Mouse (Mus musculus): ENCODE measurements at regions not wholly inside any gene's neighbourhood (a gene's known extent, or its start where the extent isn't known, plus 50 kb on each side); places are given as distances from the start of the nearest gene placed in this dataset.

DNA sequence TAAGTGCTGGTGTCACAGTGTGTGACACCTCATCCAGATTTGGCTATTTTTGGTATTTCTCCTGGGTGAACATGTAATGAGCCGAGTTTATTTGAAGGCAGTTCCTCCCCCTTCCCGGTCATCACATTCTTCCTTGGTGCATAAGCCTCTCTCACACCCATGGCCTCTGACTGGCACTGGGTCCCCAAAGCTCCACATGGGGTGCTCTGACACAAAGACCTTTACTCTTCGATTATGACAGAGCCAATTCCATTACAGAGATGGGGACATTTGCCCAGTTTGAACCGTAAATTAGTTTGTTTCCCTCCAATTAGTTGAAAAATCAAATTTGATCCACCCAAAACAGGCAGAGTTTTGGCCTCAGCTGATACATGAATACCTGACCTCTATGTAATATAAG is 171.2 kb upstream of the Camk1g start:
- TF ChIP-seq REST (IDR thresholded peaks at IDR 0.05; ENCODE audit: insufficient read depth, insufficient read length) (no peak), MYOG (IDR thresholded peaks at IDR 0.05; ENCODE audit: control insufficient read depth in 1 of 3, insufficient read depth in 1 of 3, insufficient read length in 2 of 3, low read depth in 2 of 3) (no peak), MAX (IDR thresholded peaks at IDR 0.05; ENCODE audit: low read depth) (no peak), TCF3 (IDR thresholded peaks at IDR 0.05; ENCODE audit: insufficient read length, low read depth) (no peak)
- no peaks in the 10 kb centered on the region for H3K79me2 ChIP-seq (ENCODE audit: control insufficient read depth, insufficient read depth)
- no peak overlapping the region for H3ac ChIP-seq (ENCODE audit: control insufficient read depth, insufficient read length)
- no peaks in the 10 kb centered on the region for H3K27me3 ChIP-seq (ENCODE audit: control insufficient read depth, insufficient read depth, insufficient read length)
- no peaks in the 10 kb centered on the region for H3K36me3 ChIP-seq (ENCODE audit: control insufficient read depth, insufficient read depth)
- no peak overlapping the region for H3K4me2 ChIP-seq (ENCODE audit: low read depth)
- H3K4me3 ChIP-seq = no peak overlapping the region

DNA sequence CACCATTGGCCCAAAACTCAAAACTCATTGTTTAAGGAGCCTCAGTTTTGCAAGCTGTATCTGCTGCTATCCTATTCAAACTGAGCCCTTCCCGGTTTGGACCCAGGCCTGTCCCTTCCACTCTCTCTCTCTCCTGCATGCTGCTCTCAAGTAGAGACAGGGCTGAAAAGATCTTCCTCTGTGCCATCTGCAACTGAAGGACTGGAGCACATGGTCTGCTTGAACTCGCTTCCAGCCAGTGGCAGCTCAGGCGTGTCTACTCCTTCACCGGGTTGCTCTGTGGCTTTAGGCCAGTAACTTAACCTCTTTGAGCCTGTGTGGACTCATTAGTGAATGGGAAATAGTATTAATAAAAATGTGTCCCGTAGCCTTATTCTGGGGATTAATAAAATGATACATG is 170.4 kb upstream of the Camk1g start:
- no peak overlapping the region for H3ac ChIP-seq (ENCODE audit: control insufficient read depth, insufficient read length)

DNA sequence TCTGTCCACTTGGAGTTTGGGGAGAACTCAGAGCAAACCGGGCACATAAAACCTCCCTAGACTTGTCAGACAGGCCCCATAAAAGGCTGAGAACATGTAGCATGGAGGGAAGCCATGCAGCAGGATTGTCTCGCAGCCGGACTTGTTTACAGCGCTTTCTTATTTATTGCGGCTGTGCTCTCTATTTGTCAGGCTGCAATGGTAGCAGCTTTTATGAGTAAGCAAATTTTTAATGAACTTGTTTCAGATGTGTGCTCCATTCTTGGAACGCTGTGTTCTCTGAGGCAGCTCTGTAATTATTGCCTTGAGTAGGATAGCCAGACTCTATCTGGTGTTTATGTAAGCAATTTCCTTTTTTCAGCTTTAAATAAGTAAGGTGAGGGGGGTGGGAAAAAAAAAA is 169.2 kb upstream of the Camk1g start:
- Histone ChIP-seq H3K36me3 (ENCODE audit: control insufficient read depth, insufficient read depth) (no peaks in the 10 kb centered on the region), H3ac (ENCODE audit: control insufficient read depth, insufficient read length) (no peak overlapping the region), H3K27me3 (ENCODE audit: control insufficient read depth, insufficient read depth, insufficient read length) (no peaks in the 10 kb centered on the region), H3K4me2 (ENCODE audit: low read depth) (no peak overlapping the region), H3K79me2 (ENCODE audit: control insufficient read depth, insufficient read depth) (no peaks in the 10 kb centered on the region), H3K4me3 (no peak overlapping the region)
- TF ChIP-seq SRF (IDR thresholded peaks at IDR 0.05; ENCODE audit: control insufficient read depth, insufficient read length, low read depth) (no peak), MAX (IDR thresholded peaks at IDR 0.05; ENCODE audit: low read depth) (no peak), POLR2AphosphoS2 (IDR thresholded peaks at IDR 0.05; ENCODE audit: insufficient read length, low read depth) (no peak), POLR2A (IDR thresholded peaks at IDR 0.05; ENCODE audit: insufficient read length, low read depth) (no peak), TCF12 (IDR thresholded peaks at IDR 0.05; ENCODE audit: insufficient read depth, poor library complexity, severe bottlenecking) (no peak)

More for the DNA sequence above, 170.4 kb upstream of the Camk1g start:
- TF ChIP-seq CEBPB (IDR thresholded peaks at IDR 0.05; ENCODE audit: insufficient read depth, poor library complexity, severe bottlenecking) (no peak), TCF12 (IDR thresholded peaks at IDR 0.05; ENCODE audit: insufficient read depth, poor library complexity, severe bottlenecking) (no peak), USF1 (IDR thresholded peaks at IDR 0.05; ENCODE audit: low read depth) (no peak)
- no peak overlapping the region for H3K4me3 ChIP-seq
- no peaks in the 10 kb centered on the region for H3K36me3 ChIP-seq (ENCODE audit: control insufficient read depth, insufficient read depth)
- H3K27me3 ChIP-seq (ENCODE audit: control insufficient read depth, insufficient read depth, insufficient read length) = no peaks in the 10 kb centered on the region
- H3K4me2 ChIP-seq (ENCODE audit: low read depth) = no peak overlapping the region
- no peaks in the 10 kb centered on the region for H3K79me2 ChIP-seq (ENCODE audit: control insufficient read depth, insufficient read depth)

DNA sequence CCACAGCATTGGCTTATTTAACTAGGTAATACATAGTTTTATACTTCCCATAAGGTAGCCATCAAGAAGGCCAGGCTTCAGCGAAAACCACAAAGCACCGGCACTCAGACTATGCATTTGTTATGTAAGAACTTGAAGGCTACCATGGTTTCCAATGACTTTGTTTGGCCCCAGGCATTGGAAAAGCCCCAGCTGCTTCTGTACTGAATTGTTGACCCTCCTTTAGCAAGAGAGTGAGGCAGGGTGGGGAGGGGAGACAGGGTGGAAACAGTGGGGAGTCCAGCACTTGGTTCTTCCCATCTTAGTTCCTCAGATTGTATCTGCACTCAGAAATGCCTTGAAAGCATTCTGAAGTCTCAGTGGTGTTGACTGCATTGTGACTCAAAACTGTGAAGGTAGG is 168.3 kb upstream of the Camk1g start:
- no peak overlapping the region for H3ac ChIP-seq (ENCODE audit: control insufficient read depth, insufficient read length)
- TF ChIP-seq E2F4 (IDR thresholded peaks at IDR 0.05; ENCODE audit: insufficient read depth) (no peak), CEBPB (IDR thresholded peaks at IDR 0.05; ENCODE audit: insufficient read depth, poor library complexity, severe bottlenecking) (no peak), POLR2A (IDR thresholded peaks at IDR 0.05; ENCODE audit: insufficient read length, low read depth) (no peak), TCF12 (IDR thresholded peaks at IDR 0.05; ENCODE audit: insufficient read depth, poor library complexity, severe bottlenecking) (no peak), SRF (IDR thresholded peaks at IDR 0.05; ENCODE audit: control insufficient read depth, insufficient read length, low read depth) (no peak), MYOD1 (IDR thresholded peaks at IDR 0.05; ENCODE audit: control insufficient read depth in 1 of 3, insufficient read length in 2 of 3, low read depth in 2 of 3) (no peak), REST (IDR thresholded peaks at IDR 0.05; ENCODE audit: insufficient read depth, insufficient read length) (no peak), MAX (IDR thresholded peaks at IDR 0.05; ENCODE audit: low read depth) (no peak), MYOG (IDR thresholded peaks at IDR 0.05; ENCODE audit: control insufficient read depth in 1 of 3, insufficient read depth in 1 of 3, insufficient read length in 2 of 3, low read depth in 2 of 3) (no peak), USF1 (IDR thresholded peaks at IDR 0.05; ENCODE audit: low read depth) (no peak), TCF3 (IDR thresholded peaks at IDR 0.05; ENCODE audit: insufficient read length, low read depth) (no peak), POLR2AphosphoS2 (IDR thresholded peaks at IDR 0.05; ENCODE audit: insufficient read length, low read depth) (no peak)
- H3K79me2 ChIP-seq (ENCODE audit: control insufficient read depth, insufficient read depth) = no peaks in the 10 kb centered on the region
- H3K4me2 ChIP-seq (ENCODE audit: low read depth) = no peak overlapping the region
- no peaks in the 10 kb centered on the region for H3K36me3 ChIP-seq (ENCODE audit: control insufficient read depth, insufficient read depth)
- no peak overlapping the region for H3K4me3 ChIP-seq
- H3K27me3 ChIP-seq (ENCODE audit: control insufficient read depth, insufficient read depth, insufficient read length) = no peaks in the 10 kb centered on the region

DNA sequence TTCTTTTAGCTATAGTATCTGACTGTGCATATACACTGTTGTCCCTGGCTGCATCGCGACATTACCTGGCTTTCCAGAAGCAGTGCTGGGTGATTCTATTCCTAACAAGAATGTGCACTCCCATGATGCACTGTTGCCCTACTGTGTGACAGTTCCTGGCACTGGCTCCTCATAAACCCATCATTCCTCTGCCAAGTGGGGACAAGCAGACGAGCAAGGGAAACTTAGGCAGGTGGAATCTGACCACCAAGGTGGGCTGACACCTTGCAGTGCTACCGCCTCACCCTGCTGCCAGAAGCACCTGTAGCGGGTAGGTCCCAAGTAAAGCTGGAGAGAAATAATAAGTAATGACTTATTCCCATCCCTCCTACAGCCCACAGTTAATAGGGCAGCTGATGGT is 167.5 kb upstream of the Camk1g start:
- no peaks in the 10 kb centered on the region for H3K36me3 ChIP-seq (ENCODE audit: control insufficient read depth, insufficient read depth)
- H3K27me3 ChIP-seq (ENCODE audit: control insufficient read depth, insufficient read depth, insufficient read length) = no peaks in the 10 kb centered on the region
- no peak overlapping the region for H3ac ChIP-seq (ENCODE audit: control insufficient read depth, insufficient read length)
- no peak overlapping the region for H3K4me2 ChIP-seq (ENCODE audit: low read depth)
- H3K4me3 ChIP-seq = no peak overlapping the region
- TF ChIP-seq CEBPB (IDR thresholded peaks at IDR 0.05; ENCODE audit: insufficient read depth, poor library complexity, severe bottlenecking) = no peak
- TF ChIP-seq POLR2AphosphoS2 (IDR thresholded peaks at IDR 0.05; ENCODE audit: insufficient read length, low read depth) = no peak
- TF ChIP-seq TCF3 (IDR thresholded peaks at IDR 0.05; ENCODE audit: insufficient read length, low read depth) = no peak
- TF ChIP-seq POLR2A (IDR thresholded peaks at IDR 0.05; ENCODE audit: insufficient read length, low read depth) = no peak
- no peak for TF ChIP-seq E2F4 (IDR thresholded peaks at IDR 0.05; ENCODE audit: insufficient read depth)
- TF ChIP-seq REST (IDR thresholded peaks at IDR 0.05; ENCODE audit: insufficient read depth, insufficient read length) = no peak
- TF ChIP-seq MYOG (IDR thresholded peaks at IDR 0.05; ENCODE audit: control insufficient read depth in 1 of 3, insufficient read depth in 1 of 3, insufficient read length in 2 of 3, low read depth in 2 of 3) = no peak
- H3K79me2 ChIP-seq (ENCODE audit: control insufficient read depth, insufficient read depth) = no peaks in the 10 kb centered on the region

DNA sequence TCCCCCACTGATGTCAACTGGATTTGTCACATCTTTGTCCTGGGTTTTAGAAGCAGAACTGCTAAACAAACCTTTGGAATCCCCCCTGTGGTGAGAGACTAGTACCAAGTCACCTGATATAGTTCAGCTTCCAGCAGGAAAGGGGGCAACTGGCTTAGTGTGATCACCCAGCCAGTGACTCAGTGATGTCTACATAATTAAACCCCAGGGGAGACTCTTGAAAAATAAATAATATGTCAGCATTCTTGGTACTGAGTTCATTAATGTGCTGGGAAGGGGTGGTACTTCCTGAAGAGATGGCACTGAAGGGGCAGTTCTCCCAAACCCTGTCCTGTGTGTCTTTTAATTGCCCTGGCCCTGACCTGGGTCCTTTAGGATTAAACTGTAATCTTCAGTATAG is 166.5 kb upstream of the Camk1g start:
- H3K79me2 ChIP-seq (ENCODE audit: control insufficient read depth, insufficient read depth) = no peaks in the 10 kb centered on the region

More for the DNA sequence above, 166.5 kb upstream of the Camk1g start:
- no peak overlapping the region for H3K4me2 ChIP-seq (ENCODE audit: low read depth)
- H3K36me3 ChIP-seq (ENCODE audit: control insufficient read depth, insufficient read depth) = no peaks in the 10 kb centered on the region
- TF ChIP-seq TCF12 (IDR thresholded peaks at IDR 0.05; ENCODE audit: insufficient read depth, poor library complexity, severe bottlenecking) (no peak), POLR2A (IDR thresholded peaks at IDR 0.05; ENCODE audit: insufficient read length, low read depth) (no peak), E2F4 (IDR thresholded peaks at IDR 0.05; ENCODE audit: insufficient read depth) (no peak), TCF3 (IDR thresholded peaks at IDR 0.05; ENCODE audit: insufficient read length, low read depth) (no peak), POLR2AphosphoS2 (IDR thresholded peaks at IDR 0.05; ENCODE audit: insufficient read length, low read depth) (no peak), USF1 (IDR thresholded peaks at IDR 0.05; ENCODE audit: low read depth) (no peak), MYOG (IDR thresholded peaks at IDR 0.05; ENCODE audit: control insufficient read depth in 1 of 3, insufficient read depth in 1 of 3, insufficient read length in 2 of 3, low read depth in 2 of 3) (no peak), MAX (IDR thresholded peaks at IDR 0.05; ENCODE audit: low read depth) (no peak), REST (IDR thresholded peaks at IDR 0.05; ENCODE audit: insufficient read depth, insufficient read length) (no peak), SRF (IDR thresholded peaks at IDR 0.05; ENCODE audit: control insufficient read depth, insufficient read length, low read depth) (no peak), CEBPB (IDR thresholded peaks at IDR 0.05; ENCODE audit: insufficient read depth, poor library complexity, severe bottlenecking) (no peak), MYOD1 (IDR thresholded peaks at IDR 0.05; ENCODE audit: control insufficient read depth in 1 of 3, insufficient read length in 2 of 3, low read depth in 2 of 3) (no peak)
- no peaks in the 10 kb centered on the region for H3K27me3 ChIP-seq (ENCODE audit: control insufficient read depth, insufficient read depth, insufficient read length)
- no peak overlapping the region for H3ac ChIP-seq (ENCODE audit: control insufficient read depth, insufficient read length)
- no peak overlapping the region for H3K4me3 ChIP-seq

Data from myocyte (in vitro differentiated cells).